Mouse (Mus musculus) heart, postnatal 36 days (tissue): ENCODE results near the gene Mrgprd. TPM values are rescaled to one million over a fixed set of nuclear protein-coding genes. Genes with fewer than 3 reads are reported as not detected.

Experiments
- DNase-seq, 2 experiments: peaks; one replicate each; pipeline ENCODE4 v3.0.0; 2021 to 2022
- intact Hi-C: fragments of 180-260 bp; cut with DNase I; formaldehyde crosslinking; loops from one replicate; pipeline ENCODE4 v1.15.1; 2025
- total RNA-seq, 2 experiments: library from RNA; stranded (reverse); gene quantifications; 2 replicates each; pipeline ENCODE4 v1.2.3; 2021

The Mrgprd gene
- total RNA-seq, 2 experiments from 2014 or later: not detected

DNA sequence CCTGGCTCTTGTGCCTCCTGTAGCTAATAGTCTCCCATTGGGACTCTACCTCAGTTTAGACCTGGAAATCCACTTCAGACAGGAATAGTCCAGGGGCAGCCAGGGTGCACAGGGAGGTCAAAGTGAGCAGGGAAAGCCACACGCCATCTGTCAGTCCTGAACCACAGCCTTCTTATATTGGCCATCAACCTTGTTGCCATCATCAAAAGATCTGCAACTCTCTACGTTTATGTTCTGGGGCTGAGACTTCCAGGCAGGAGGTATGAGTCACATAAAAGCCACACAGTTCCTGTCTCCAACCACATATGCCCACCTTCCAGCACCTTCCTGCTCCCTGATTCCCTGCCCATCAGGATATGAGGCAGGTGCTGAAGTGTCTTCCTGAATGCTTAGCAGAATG, 23.3 kb downstream of the Mrgprd start:
- intact Hi-C loops: no loop called here
- DNase-seq: no peak

DNA sequence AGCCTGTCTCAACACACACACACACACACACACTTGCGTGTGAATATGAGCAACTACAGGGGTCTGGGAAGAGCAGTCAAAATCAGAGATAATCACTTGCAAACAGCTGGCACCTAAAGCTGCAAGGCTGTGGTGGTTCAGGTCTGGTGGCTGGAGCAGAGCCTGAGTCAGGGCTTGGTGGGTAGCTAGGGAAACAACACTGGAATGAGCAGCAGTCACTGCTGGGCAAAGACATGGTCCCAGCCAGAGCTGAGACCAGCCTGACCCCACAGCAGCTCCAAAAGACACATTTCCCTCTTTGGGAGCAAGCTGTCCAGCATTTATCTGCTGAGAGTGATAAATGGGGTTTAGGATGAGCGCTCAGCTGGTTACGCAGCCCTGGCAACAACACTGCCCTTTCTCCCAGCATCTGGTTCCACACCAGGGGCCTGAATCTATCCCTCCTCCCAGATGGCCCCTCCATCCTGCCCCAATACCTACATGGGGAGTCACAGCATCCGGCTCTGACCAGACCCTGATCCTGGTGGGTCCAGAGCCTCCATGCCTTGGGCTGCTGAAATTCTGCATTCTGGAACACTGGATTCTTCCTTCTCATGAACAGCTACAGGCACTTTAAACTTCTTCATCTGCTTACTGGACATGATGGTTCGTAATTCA, 25.7 kb downstream of the Mrgprd start:
- DNase-seq: no peak
- intact Hi-C loops: no loop called here

Other genes starting within 250 kb of the Mrgprd start
- gene 1810010D01Rik, start 106.7 kb upstream of the Mrgprd start, total RNA-seq: not detected
- gene Tpcn2, start 30.8 kb upstream of the Mrgprd start, total RNA-seq: 1 to 10 TPM; 3.2 to 3.6 TPM
- 1 to 10 TPM; 3.9 to 4.0 TPM for gene Mrgprf, start 14.0 kb upstream of the Mrgprd start, total RNA-seq